Mouse (Mus musculus): Measurements from ENCODE around the gene Slc25a35.
"Not testable (repeated sequence)": the region's sequence is repeated elsewhere in the genome, so short reads cannot be mapped to it uniquely, and the experiment has no call there.

Gene Slc25a35

GRCm38 (mm10) chr11:68963405-68963804, 4.5 kb upstream of the Slc25a35 start:
- DNase-seq, result no peak

GRCm38 (mm10) chr11:68965050-68965449, 2.9 kb upstream of the Slc25a35 start:
- DNase-seq, result no peak

- DNase-seq, result peak; percentile 90
These were observed 2.1 kb upstream of the Slc25a35 start for GRCm38 (mm10) chr11:68965845-68966244.

GRCm38 (mm10) chr11:68966554-68966953, 1.4 kb upstream of the Slc25a35 start:
- DNase-seq, result no peak

GRCm38 (mm10) chr11:68968752-68969151, 821 bp downstream of the Slc25a35 start:
- DNase-seq, result no peak

- DNase-seq, result peak; percentile 69
These were observed 2.3 kb downstream of the Slc25a35 start for GRCm38 (mm10) chr11:68970232-68970631.

- peak; percentile 93 for DNase-seq
These were observed 5.5 kb downstream of the Slc25a35 start for GRCm38 (mm10) chr11:68973250-68974058.

- DNase-seq, result no peak
These were observed 6.1 kb downstream of the Slc25a35 start for GRCm38 (mm10) chr11:68974059-68974450.

- DNase-seq, result no peak
These were observed 7.2 kb downstream of the Slc25a35 start, which contains the start of gene Rangrf for GRCm38 (mm10) chr11:68975085-68975484. TSS of gene Rangrf (minus strand) at chr11:68975185.

- no peak for DNase-seq
These were observed 7.7 kb downstream of the Slc25a35 start for GRCm38 (mm10) chr11:68975601-68976000.

- no peak for DNase-seq
These were observed 11.4 kb downstream of the Slc25a35 start for GRCm38 (mm10) chr11:68979320-68979733.

- no peak for DNase-seq
These were observed 13.0 kb downstream of the Slc25a35 start for GRCm38 (mm10) chr11:68980919-68981318.

GRCm38 (mm10) chr11:68982639-68983369, 14.9 kb downstream of the Slc25a35 start:
- DNase-seq, result peak; percentile 91

- DNase-seq, result no peak
These were observed 19.5 kb downstream of the Slc25a35 start for GRCm38 (mm10) chr11:68987365-68987882.

GRCm38 (mm10) chr11:68988341-68988740, 20.4 kb downstream of the Slc25a35 start:
- peak; percentile 33 for DNase-seq

- DNase-seq, result no peak
These were observed 25.2 kb downstream of the Slc25a35 start for GRCm38 (mm10) chr11:68993122-68993521.

- DNase-seq, result no peak
These were observed 26.4 kb downstream of the Slc25a35 start for GRCm38 (mm10) chr11:68994377-68994776.

- DNase-seq, result no peak
These were observed 29.1 kb downstream of the Slc25a35 start for GRCm38 (mm10) chr11:68997080-68997479.

- not testable (repeated sequence) for DNase-seq
These were observed 34.9 kb downstream of the Slc25a35 start for GRCm38 (mm10) chr11:69002782-69003181.

GRCm38 (mm10) chr11:69003592-69003991, 35.7 kb downstream of the Slc25a35 start:
- peak; percentile 44 for DNase-seq

- DNase-seq, result no peak
These were observed 37.3 kb downstream of the Slc25a35 start for GRCm38 (mm10) chr11:69005193-69005592.

- DNase-seq, result not testable (repeated sequence)
These were observed 38.6 kb downstream of the Slc25a35 start for GRCm38 (mm10) chr11:69006575-69006974.
